Mouse (Mus musculus): ENCODE results near the gene 6030468B19Rik. TPM values are rescaled to one million over a fixed set of nuclear protein-coding genes. Genes with fewer than 3 reads are reported as not detected.

Gene 6030468B19Rik
- total and polyA plus RNA-seq, 3 experiments: 0.16 TPM; not detected in 2

DNA sequence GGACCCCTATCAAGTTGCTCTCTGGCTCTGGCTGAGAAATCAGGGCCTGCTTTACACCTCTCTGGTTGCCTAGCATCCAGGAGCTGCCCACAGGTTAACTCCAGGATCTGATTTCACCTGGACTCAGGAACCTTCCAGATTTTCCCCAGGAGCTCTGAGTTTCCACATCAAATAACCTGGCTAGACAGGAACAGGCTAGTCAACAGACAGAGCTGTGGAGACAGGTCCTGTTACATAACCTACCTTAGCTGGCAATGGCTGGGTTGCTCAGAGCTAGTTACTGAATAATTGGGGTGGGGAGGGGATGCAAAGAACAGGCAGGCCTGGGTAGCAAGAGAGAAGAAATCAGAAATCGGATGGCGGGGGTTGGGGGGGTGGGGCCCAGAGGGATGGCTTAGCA lies 47.5 kb downstream of the 6030468B19Rik start:
- Histone ChIP-seq H3K79me2 (replicated peaks; ENCODE audit: control insufficient read depth, insufficient read depth, low read length) (no peaks in the 10 kb centered on the region), H3K4me3 (no peak overlapping the region), H3K4me1 (ENCODE audit: control insufficient read depth, insufficient read depth, low read length) (peaks cover 2% of the 10 kb centered on the region), H3K9ac (ENCODE audit: low read depth, low read length) (no peak overlapping the region), H3K36me3 (ENCODE audit: control insufficient read depth, insufficient read depth, low read length) (no peaks in the 10 kb centered on the region), H3K27me3 (ENCODE audit: control insufficient read depth, insufficient read depth, low read length) (no peaks in the 10 kb centered on the region), H3K27ac (no peak overlapping the region)
- no peak for TF ChIP-seq CTCF (IDR thresholded peaks at IDR 0.05)
- TF ChIP-seq EP300 (IDR thresholded peaks at IDR 0.05; ENCODE audit: insufficient read depth, low read depth, low read length): no peak
- TF ChIP-seq POLR2A (IDR thresholded peaks at IDR 0.05; ENCODE audit: insufficient read depth, low read depth, low read length): no peak
- no peak for DNase-seq
- 80% methylated on average over 2 of the region's 2 CpGs for whole genome bisulfite sequencing
- intact Hi-C loops (cut with DNase I): no loop called here

GRCm38 (mm10) chr11:117845651-117846050 lies 48.2 kb downstream of the 6030468B19Rik start:
- Histone ChIP-seq H3K4me1 (ENCODE audit: control insufficient read depth, insufficient read depth, low read length) (peaks cover 2% of the 10 kb centered on the region), H3K27me3 (ENCODE audit: control insufficient read depth, insufficient read depth, low read length) (no peaks in the 10 kb centered on the region), H3K9ac (ENCODE audit: low read depth, low read length) (no peak overlapping the region), H3K36me3 (ENCODE audit: control insufficient read depth, insufficient read depth, low read length) (no peaks in the 10 kb centered on the region), H3K79me2 (replicated peaks; ENCODE audit: control insufficient read depth, insufficient read depth, low read length) (no peaks in the 10 kb centered on the region), H3K27ac (no peak overlapping the region), H3K4me3 (no peak overlapping the region)
- WGBS: 81% methylated on average over 2 of the region's 2 CpGs
- DNase-seq: no peak
- TF ChIP-seq CTCF (IDR thresholded peaks at IDR 0.05): no peak
- no peak for TF ChIP-seq POLR2A (IDR thresholded peaks at IDR 0.05; ENCODE audit: insufficient read depth, low read depth, low read length)
- TF ChIP-seq EP300 (IDR thresholded peaks at IDR 0.05; ENCODE audit: insufficient read depth, low read depth, low read length): no peak
- intact Hi-C loops (cut with DNase I): no loop called here

DNA sequence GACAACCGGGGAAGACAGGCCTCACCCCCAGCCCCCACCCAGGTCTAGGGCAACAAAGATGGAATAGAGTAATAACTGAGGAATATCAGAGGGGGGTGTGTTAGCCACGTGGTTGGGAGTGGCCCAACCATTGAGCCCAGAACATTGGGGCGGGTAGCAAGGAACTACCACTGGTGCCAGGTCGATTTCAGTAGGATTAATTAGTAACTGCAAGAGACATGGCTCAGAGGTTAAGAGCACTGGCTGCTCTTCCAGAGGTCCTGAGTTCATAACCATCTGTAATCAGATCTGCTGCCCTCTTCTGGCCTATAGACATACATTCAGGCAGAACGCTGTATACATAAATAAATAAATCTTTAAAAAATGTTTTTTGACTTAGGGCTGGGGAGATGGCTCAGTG lies 49.2 kb downstream of the 6030468B19Rik start:
- Histone ChIP-seq H3K79me2 (replicated peaks; ENCODE audit: control insufficient read depth, insufficient read depth, low read length) (no peaks in the 10 kb centered on the region), H3K4me1 (ENCODE audit: control insufficient read depth, insufficient read depth, low read length) (peaks cover 2% of the 10 kb centered on the region), H3K4me3 (no peak overlapping the region), H3K27ac (no peak overlapping the region), H3K9ac (ENCODE audit: low read depth, low read length) (no peak overlapping the region), H3K36me3 (ENCODE audit: control insufficient read depth, insufficient read depth, low read length) (no peaks in the 10 kb centered on the region), H3K27me3 (ENCODE audit: control insufficient read depth, insufficient read depth, low read length) (no peaks in the 10 kb centered on the region)
- TF ChIP-seq EP300 (IDR thresholded peaks at IDR 0.05; ENCODE audit: insufficient read depth, low read depth, low read length) (no peak), CTCF (IDR thresholded peaks at IDR 0.05) (peak; percentile 64)
- intact Hi-C loops (cut with DNase I): no loop called here
- WGBS: 51% methylated on average over 5 of the region's 5 CpGs
- no peak for DNase-seq

DNA sequence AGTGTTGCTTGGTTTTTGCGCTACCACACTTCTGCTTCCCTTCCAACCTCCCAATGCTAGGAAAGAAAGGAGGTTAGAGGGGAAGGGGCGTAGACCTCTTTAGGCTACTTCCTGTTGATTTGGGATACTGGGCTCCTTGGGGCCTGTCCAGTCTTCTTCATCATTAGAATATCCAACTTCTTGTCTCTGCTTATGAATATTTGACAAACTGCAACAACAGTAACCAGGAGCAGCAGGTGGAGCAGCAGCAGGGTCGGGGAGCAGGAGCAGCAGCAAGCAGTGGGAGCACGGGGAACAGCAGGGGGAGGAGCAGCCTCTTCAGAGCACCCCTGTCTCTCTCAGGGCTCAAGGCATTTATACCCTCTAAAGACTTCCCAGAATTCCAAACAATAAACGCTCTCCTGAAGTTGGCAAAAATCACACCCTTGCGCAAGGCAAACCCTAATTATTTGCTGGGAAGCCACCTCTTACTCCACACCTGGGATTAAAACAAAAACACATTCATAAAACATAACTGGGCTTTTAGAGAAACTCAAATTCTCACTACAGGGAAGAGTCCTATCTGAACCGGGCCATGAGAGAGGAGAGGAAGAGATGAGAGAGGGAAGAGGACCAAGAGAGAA lies 50.2 kb downstream of the 6030468B19Rik start:
- H3K4me1 ChIP-seq (ENCODE audit: control insufficient read depth, insufficient read depth, low read length): peaks cover 2% of the 10 kb centered on the region
- intact Hi-C loops (cut with DNase I): no loop called here
- H3K79me2 ChIP-seq (replicated peaks; ENCODE audit: control insufficient read depth, insufficient read depth, low read length): no peaks in the 10 kb centered on the region
- 66% methylated on average over 7 of the region's 7 CpGs for WGBS
- no peak overlapping the region for H3K9ac ChIP-seq (ENCODE audit: low read depth, low read length)
- no peaks in the 10 kb centered on the region for H3K27me3 ChIP-seq (ENCODE audit: control insufficient read depth, insufficient read depth, low read length)
- TF ChIP-seq CTCF (IDR thresholded peaks at IDR 0.05) (no peak), POLR2A (IDR thresholded peaks at IDR 0.05; ENCODE audit: insufficient read depth, low read depth, low read length) (no peak), EP300 (IDR thresholded peaks at IDR 0.05; ENCODE audit: insufficient read depth, low read depth, low read length) (no peak)
- no peak for DNase-seq
- no peak overlapping the region; the same call in 1 of the 2 replicates for H3K4me3 ChIP-seq
- H3K27ac ChIP-seq: peak overlapping the region; percentile 87
- H3K36me3 ChIP-seq (ENCODE audit: control insufficient read depth, insufficient read depth, low read length): no peaks in the 10 kb centered on the region

- 4% methylated on average over 19 of the region's 19 CpGs for WGBS
- intact Hi-C loops (cut with DNase I): no loop called here
- peak overlapping the region; percentile 77 for H3K9ac ChIP-seq (ENCODE audit: low read depth, low read length)
- H3K4me3 ChIP-seq: peak overlapping the region; percentile 56
- DNase-seq: peak; percentile 48 to 65
- H3K79me2 ChIP-seq (replicated peaks; ENCODE audit: control insufficient read depth, insufficient read depth, low read length): no peaks in the 10 kb centered on the region
- no peaks in the 10 kb centered on the region for H3K27me3 ChIP-seq (ENCODE audit: control insufficient read depth, insufficient read depth, low read length)
- TF ChIP-seq POLR2A (IDR thresholded peaks at IDR 0.05; ENCODE audit: insufficient read depth, low read depth, low read length) (no peak), EP300 (IDR thresholded peaks at IDR 0.05; ENCODE audit: insufficient read depth, low read depth, low read length) (no peak), CTCF (IDR thresholded peaks at IDR 0.05) (no peak)
- H3K36me3 ChIP-seq (ENCODE audit: control insufficient read depth, insufficient read depth, low read length): no peaks in the 10 kb centered on the region
- peaks cover 2% of the 10 kb centered on the region for H3K4me1 ChIP-seq (ENCODE audit: control insufficient read depth, insufficient read depth, low read length)
- H3K27ac ChIP-seq: peak overlapping the region; percentile 87
These were observed 51.0 kb downstream of the 6030468B19Rik start for GRCm38 (mm10) chr11:117848271-117848984.

All from heart, adult 2 months (tissue).